Mouse (Mus musculus) hindbrain, postnatal 0 days (tissue): ENCODE results near the gene Olfr1425. TPM values are rescaled to one million over a fixed set of nuclear protein-coding genes. Genes with fewer than 3 reads are reported as not detected.

Source experiments
- ATAC-seq: fragments of 200-750 bp; cut with Nextera tagmentation; 2 replicates; pipeline ENCODE4 v1.8.0; 2017; ENCODE audit warnings: mild to moderate bottlenecking, moderate TSS enrichment, moderate library complexity
- DNase-seq: peaks from one replicate; pipeline ENCODE4 v3.0.0-alpha.2; 2015; ENCODE audit warnings: low spot score
- H3K27ac ChIP-seq: fragments of 300-500 bp; sonication (generic); 2 replicates; pipeline ENCODE4 v1.5.1; 2014; ENCODE audit warnings: mild to moderate bottlenecking
- H3K27me3 ChIP-seq: fragments of 300-500 bp; sonication (generic); 2 replicates; pipeline ENCODE4 v1.6.1; 2014; ENCODE audit warnings: low read length, mixed read lengths; ENCODE audit not compliant: insufficient read depth
- H3K36me3 ChIP-seq: fragments of 300-500 bp; sonication (generic); 2 replicates; pipeline ENCODE4 v1.6.1; 2014; ENCODE audit warnings: low read length, mixed read lengths; ENCODE audit not compliant: insufficient read depth
- H3K4me1 ChIP-seq: fragments of 300-500 bp; sonication (generic); 2 replicates; pipeline ENCODE4 v1.6.1; 2014; ENCODE audit warnings: antibody characterized with exemption, low read length, mixed read lengths; ENCODE audit not compliant: insufficient read depth
- H3K4me2 ChIP-seq: fragments of 300-500 bp; sonication (generic); 2 replicates; pipeline ENCODE4 v1.6.1; 2014; ENCODE audit warnings: low read depth, mild to moderate bottlenecking, low read length, moderate library complexity, mixed read lengths
- H3K4me3 ChIP-seq: fragments of 300-500 bp; sonication (generic); 2 replicates; pipeline ENCODE4 v1.5.1; 2014; ENCODE audit warnings: low read length
- H3K9ac ChIP-seq: fragments of 300-500 bp; sonication (generic); replicated peaks from 2 replicates; pipeline ENCODE4 v1.6.1; 2014; ENCODE audit warnings: mild to moderate bottlenecking, low read length, moderate library complexity, mixed read lengths
- H3K9me3 ChIP-seq: fragments of 300-500 bp; sonication (generic); 2 replicates; pipeline ENCODE4 v1.6.1; 2016; ENCODE audit warnings: low read length, mixed read lengths
- CTCF ChIP-seq: IDR thresholded peaks from 2 replicates; pipeline ENCODE4 v1.5.1; 2016; ENCODE audit warnings: antibody characterized with exemption, control low read depth, low read depth
- WGBS: fragments of 180-500 bp; shearing (Covaris S2); extraction: QIAGEN DNeasy Blood & Tissue Kit; methylation state at CpG from one replicate; pipeline ENCODE4 v1.1.7; 2014; 5-methylcytosine and 5-hydroxymethylcytosine counted together
- polyA plus RNA-seq: library from polyadenylated mRNA; unstranded; fragments of >200 nt; fragmentation: Nextera tagmentation; extraction: Ambion mirVana; gene quantifications from 2 replicates; pipeline ENCODE4 v1.2.1, GENCODE M21; 2015
- total RNA-seq: library from RNA; depleted of rRNA; stranded (reverse); fragments of >200 nt; gene quantifications from 2 replicates; pipeline ENCODE4 v1.2.3, GENCODE M21; 2014; rRNA removed

The Olfr1425 gene
- total and polyA plus RNA-seq, 2 experiments from 2014 or later = not detected

GRCm38 (mm10) chr19:12026606-12027005, 50.9 kb downstream of the Olfr1425 start:
- TF ChIP-seq CTCF = no peak
- H3K4me1 ChIP-seq = no peaks in the 10 kb centered on the region
- no peak overlapping the region for H3K4me3 ChIP-seq
- H3K36me3 ChIP-seq = no peaks in the 10 kb centered on the region
- no peak overlapping the region for H3K27ac ChIP-seq
- H3K9ac ChIP-seq = no peak overlapping the region
- no peaks in the 10 kb centered on the region for H3K27me3 ChIP-seq
- H3K9me3 ChIP-seq = no peaks in the 10 kb centered on the region
- DNase-seq (no peak), ATAC-seq (no peak)
- no peak overlapping the region for H3K4me2 ChIP-seq
- 95% methylated on average over 2 of the region's 2 CpGs for whole genome bisulfite sequencing

GRCm38 (mm10) chr19:12025333-12025732, 52.2 kb downstream of the Olfr1425 start:
- Histone ChIP-seq H3K9me3 (no peaks in the 10 kb centered on the region), H3K27ac (no peak overlapping the region), H3K9ac (no peak overlapping the region), H3K36me3 (no peaks in the 10 kb centered on the region), H3K4me2 (no peak overlapping the region), H3K4me1 (no peaks in the 10 kb centered on the region), H3K27me3 (no peaks in the 10 kb centered on the region), H3K4me3 (no peak overlapping the region)
- no peak for TF ChIP-seq CTCF
- DNase-seq (no peak), ATAC-seq (no peak)
- WGBS = 90% methylated on average over 3 of the region's 3 CpGs

DNA sequence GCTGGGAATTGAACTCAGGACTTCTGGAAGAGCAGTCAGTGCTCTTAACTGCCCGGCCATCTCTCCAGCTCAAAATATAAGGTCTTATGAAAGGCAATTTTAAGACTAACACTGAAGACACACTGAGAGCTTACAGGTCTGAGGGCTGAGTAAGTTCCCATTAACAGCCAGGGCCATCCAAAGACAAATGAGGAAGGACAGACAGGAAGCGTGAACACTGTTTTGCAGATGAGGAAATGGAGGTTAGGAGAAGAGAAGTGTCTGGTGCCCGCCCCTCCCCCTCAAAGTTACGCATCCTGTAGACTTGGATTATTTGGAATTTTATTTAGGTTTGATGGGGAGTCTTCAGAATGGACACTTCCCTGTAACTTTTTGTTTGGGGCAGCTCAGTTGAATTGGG, 53.4 kb downstream of the Olfr1425 start:
- WGBS = 87% methylated on average over 4 of the region's 4 CpGs
- Histone ChIP-seq H3K9me3 (no peaks in the 10 kb centered on the region), H3K4me3 (no peak overlapping the region), H3K27ac (no peak overlapping the region), H3K36me3 (no peaks in the 10 kb centered on the region), H3K27me3 (no peaks in the 10 kb centered on the region), H3K9ac (no peak overlapping the region), H3K4me1 (no peaks in the 10 kb centered on the region), H3K4me2 (no peak overlapping the region)
- DNase-seq (no peak), ATAC-seq (no peak)
- no peak for TF ChIP-seq CTCF

Other genes starting within 250 kb of the Olfr1425 start
- not detected in 2 replicates for gene Olfr1417, start 238.5 kb downstream of the Olfr1425 start, total RNA-seq
- gene Olfr1417, start 238.5 kb downstream of the Olfr1425 start, polyA plus RNA-seq = 0.19 and 0.20 TPM in 2 replicates
- gene Olfr1418, start 216.7 kb downstream of the Olfr1425 start, total RNA-seq = not detected in 2 replicates
- not detected in 2 replicates for gene Olfr1418, start 216.7 kb downstream of the Olfr1425 start, polyA plus RNA-seq
- not detected in 2 replicates for gene Olfr1419, start 202.6 kb downstream of the Olfr1425 start, total RNA-seq
- not detected in 2 replicates for gene Olfr1419, start 202.6 kb downstream of the Olfr1425 start, polyA plus RNA-seq
- gene Olfr1420, start 191.2 kb downstream of the Olfr1425 start, total RNA-seq = not detected in 2 replicates
- gene Olfr1420, start 191.2 kb downstream of the Olfr1425 start, polyA plus RNA-seq = not detected in 2 replicates
- gene Patl1, start 165.3 kb downstream of the Olfr1425 start, total RNA-seq = 11.1 and 12.3 TPM in 2 replicates
- gene Patl1, start 165.3 kb downstream of the Olfr1425 start, polyA plus RNA-seq = 9.8 and 11.5 TPM in 2 replicates
- gene Osbp, start 111.8 kb downstream of the Olfr1425 start, total RNA-seq = 25.5 and 28.0 TPM in 2 replicates
- gene Osbp, start 111.8 kb downstream of the Olfr1425 start, polyA plus RNA-seq = 2.5 and 2.6 TPM in 2 replicates
- gene Olfr1423, start 36.4 kb downstream of the Olfr1425 start, total RNA-seq = not detected in 2 replicates
- not detected in 2 replicates for gene Olfr1423, start 36.4 kb downstream of the Olfr1425 start, polyA plus RNA-seq
- not detected in 2 replicates for gene Olfr1424, start 15.0 kb downstream of the Olfr1425 start, total RNA-seq
- gene Olfr1424, start 15.0 kb downstream of the Olfr1425 start, polyA plus RNA-seq = not detected in 2 replicates
- not detected in 2 replicates for gene Olfr1426, start 14.3 kb upstream of the Olfr1425 start, total RNA-seq
- not detected in 2 replicates for gene Olfr1426, start 14.3 kb upstream of the Olfr1425 start, polyA plus RNA-seq
- gene Olfr1427, start 25.6 kb upstream of the Olfr1425 start, total RNA-seq = not detected in 2 replicates
- not detected in 2 replicates for gene Olfr1427, start 25.6 kb upstream of the Olfr1425 start, polyA plus RNA-seq
- gene Olfr1428, start 38.2 kb upstream of the Olfr1425 start, total RNA-seq = not detected in 2 replicates
- not detected in 2 replicates for gene Olfr1428, start 38.2 kb upstream of the Olfr1425 start, polyA plus RNA-seq
- not detected in 2 replicates for gene Olfr76, start 45.5 kb upstream of the Olfr1425 start, total RNA-seq
- gene Olfr76, start 45.5 kb upstream of the Olfr1425 start, polyA plus RNA-seq = not detected in 2 replicates
- gene Olfr1555-ps1, start 92.4 kb upstream of the Olfr1425 start, total RNA-seq = not detected in 2 replicates
- not detected in 2 replicates for gene Olfr1555-ps1, start 92.4 kb upstream of the Olfr1425 start, polyA plus RNA-seq
- not detected in 2 replicates for gene Olfr1431, start 122.9 kb upstream of the Olfr1425 start, total RNA-seq
- not detected in 2 replicates for gene Olfr1431, start 122.9 kb upstream of the Olfr1425 start, polyA plus RNA-seq
- not detected in 2 replicates for gene Olfr1432, start 154.9 kb upstream of the Olfr1425 start, total RNA-seq
- gene Olfr1432, start 154.9 kb upstream of the Olfr1425 start, polyA plus RNA-seq = not detected in 2 replicates
- gene Olfr262, start 163.9 kb upstream of the Olfr1425 start, total RNA-seq = not detected in 2 replicates
- gene Olfr262, start 163.9 kb upstream of the Olfr1425 start, polyA plus RNA-seq = not detected in 2 replicates
- not detected in 2 replicates for gene Olfr235, start 183.3 kb upstream of the Olfr1425 start, total RNA-seq
- not detected in 2 replicates for gene Olfr235, start 183.3 kb upstream of the Olfr1425 start, polyA plus RNA-seq
- not detected in 2 replicates for gene Olfr1434, start 202.1 kb upstream of the Olfr1425 start, total RNA-seq
- not detected in 2 replicates for gene Olfr1434, start 202.1 kb upstream of the Olfr1425 start, polyA plus RNA-seq
- not detected in 2 replicates for gene Olfr1436, start 221.4 kb upstream of the Olfr1425 start, total RNA-seq
- gene Olfr1436, start 221.4 kb upstream of the Olfr1425 start, polyA plus RNA-seq = not detected in 2 replicates
- gene Olfr1437, start 247.4 kb upstream of the Olfr1425 start, total RNA-seq = not detected in 2 replicates
- not detected in 2 replicates for gene Olfr1437, start 247.4 kb upstream of the Olfr1425 start, polyA plus RNA-seq